Mouse (Mus musculus): Measurements from ENCODE around the gene Ribc2. TPM values are rescaled to one million over a fixed set of nuclear protein-coding genes. Genes with fewer than 3 reads are reported as not detected.

Ribc2 gene
- 0.53 TPM in 2 replicates for polyA plus RNA-seq (2015; fragmentation: Nextera tagmentation; extraction: Ambion mirVana)

DNA sequence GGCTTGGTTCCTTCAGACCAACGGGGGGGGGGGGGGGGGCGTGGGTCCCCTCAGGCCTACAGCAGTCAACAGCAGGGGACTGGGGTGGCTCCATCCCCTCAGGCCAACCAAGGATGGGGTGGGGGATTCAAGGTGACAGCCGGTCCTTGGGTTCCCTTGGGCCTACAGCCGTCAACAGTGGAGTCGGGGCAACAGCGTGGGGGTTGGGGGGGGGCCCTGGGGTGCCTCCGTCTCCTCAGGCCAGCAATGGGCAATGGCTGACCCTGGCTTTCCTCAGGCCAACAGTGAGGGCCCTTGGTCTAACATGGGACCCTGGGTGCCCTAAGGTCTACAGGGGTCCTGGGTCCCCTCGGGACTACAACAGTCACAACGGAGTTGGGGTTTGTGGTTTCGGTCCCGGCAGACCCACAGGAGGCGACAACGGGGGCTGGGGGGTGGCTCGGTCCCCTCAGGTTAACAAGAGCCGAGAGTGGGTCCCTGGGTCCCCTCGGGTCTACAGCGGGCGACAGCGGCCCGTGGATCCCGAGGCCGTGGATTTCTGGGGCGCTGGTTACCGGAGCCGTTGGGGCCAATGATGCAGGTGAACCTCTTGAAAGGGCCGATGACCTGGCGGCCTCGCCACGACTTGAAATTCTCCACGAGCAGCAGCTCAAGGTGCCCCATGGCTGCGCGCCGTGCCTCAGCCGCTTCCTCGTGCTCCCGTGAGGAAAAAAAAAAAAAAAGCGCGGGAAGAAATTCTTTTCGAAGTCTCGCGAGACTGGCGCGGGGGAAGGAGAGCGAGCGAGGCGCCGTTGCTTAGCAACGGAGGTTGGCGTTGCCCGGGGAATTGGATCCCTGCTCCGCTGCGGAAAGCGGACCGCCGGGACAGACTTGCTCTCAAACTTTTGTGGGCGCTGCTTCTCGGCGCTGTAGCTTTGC lies at the start of gene Ribc2, which contains the start of gene Smc1b:
Gene Ribc2 (plus strand): TSS at position 804 of the 918 bp plus-strand sequence.
Gene Smc1b (minus strand): TSS at position 690 of the 918 bp plus-strand sequence.
- H3K27ac ChIP-seq: no peak within 1 kb of the TSS
- ATAC-seq (replicated peaks; ENCODE audit: low FRiP score): peak; percentile 64; the same call in 1 of the 2 replicates
- H3K9ac ChIP-seq: 0 out of 2 replicates have a peak within 1 kb of the TSS, but pooled peaks have one; percentile 26
- peaks cover 19% of the 10 kb centered on the region for H3K4me1 ChIP-seq
- 31% methylated on average over 56 of the region's 58 CpGs for WGBS
- peaks cover 4% of the 10 kb centered on the region; the same call in 1 of the 2 replicates for H3K9me3 ChIP-seq (replicated peaks)
- H3K36me3 ChIP-seq: no peaks in the 10 kb centered on the region
- H3K4me3 ChIP-seq (replicated peaks): peak within 1 kb of the TSS; percentile 38
- peak within 1 kb of the TSS; percentile 72 for H3K4me2 ChIP-seq
- H3K27me3 ChIP-seq: peaks cover 3% of the 10 kb centered on the region; the same call in 1 of the 2 replicates

DNA sequence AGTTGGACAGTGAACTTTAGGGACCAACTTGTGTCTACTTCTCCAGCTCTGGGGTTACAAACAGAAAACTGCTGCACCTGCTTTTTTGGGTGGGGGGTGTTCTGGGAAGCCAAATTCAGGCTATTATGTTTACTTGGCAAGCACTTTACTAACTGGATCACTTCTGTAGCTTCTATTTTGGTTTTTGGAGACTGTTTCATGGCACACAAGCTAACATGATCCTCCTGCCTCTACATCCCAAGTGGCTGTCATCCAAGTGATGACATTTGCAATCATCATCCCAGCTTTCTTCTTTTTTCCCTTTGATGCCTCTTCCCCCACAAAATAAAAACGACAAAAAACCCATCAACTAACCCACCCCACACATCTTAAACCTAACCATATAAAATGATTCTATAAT lies 46.2 kb upstream of the Ribc2 start:
- Histone ChIP-seq H3K27ac (no peak overlapping the region), H3K36me3 (no peaks in the 10 kb centered on the region), H3K27me3 (no peaks in the 10 kb centered on the region), H3K4me3 (replicated peaks) (no peak overlapping the region), H3K9me3 (replicated peaks) (no peaks in the 10 kb centered on the region), H3K4me1 (no peaks in the 10 kb centered on the region), H3K9ac (no peak overlapping the region), H3K4me2 (no peak overlapping the region)
- 66% methylated on average over 1 of the region's 1 CpGs for WGBS
- no peak for ATAC-seq (replicated peaks; ENCODE audit: low FRiP score)

DNA sequence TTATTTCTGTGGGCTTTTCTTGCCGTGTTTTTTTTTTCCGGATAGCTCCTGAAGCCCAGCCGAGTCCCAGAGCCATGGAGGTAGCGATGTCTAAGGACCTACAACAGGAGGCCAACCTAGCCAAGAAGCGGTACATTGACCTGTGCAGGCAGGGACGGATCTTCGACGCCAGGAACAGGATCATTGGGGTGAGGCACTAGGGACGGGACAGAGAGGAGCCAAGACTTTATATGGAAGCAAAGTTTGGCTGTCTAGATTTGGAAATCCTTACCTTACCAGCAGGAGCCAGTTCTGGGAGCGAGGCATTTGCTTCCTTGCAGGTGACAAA lies 279 bp downstream of the Ribc2 start:
- no peaks in the 10 kb centered on the region for H3K36me3 ChIP-seq
- H3K4me1 ChIP-seq: peaks cover 19% of the 10 kb centered on the region
- H3K4me2 ChIP-seq: peak overlapping the region; percentile 72
- H3K9ac ChIP-seq: 0 out of 2 replicates have a peak overlapping the region, but pooled peaks have one; percentile 26
- ATAC-seq (replicated peaks; ENCODE audit: low FRiP score): no peak
- H3K27ac ChIP-seq: no peak overlapping the region
- peaks cover 3% of the 10 kb centered on the region; the same call in 1 of the 2 replicates for H3K27me3 ChIP-seq
- peaks cover 4% of the 10 kb centered on the region; the same call in 1 of the 2 replicates for H3K9me3 ChIP-seq (replicated peaks)
- WGBS: 17% methylated on average over 10 of the region's 10 CpGs
- H3K4me3 ChIP-seq (replicated peaks): peak overlapping the region; percentile 38

DNA sequence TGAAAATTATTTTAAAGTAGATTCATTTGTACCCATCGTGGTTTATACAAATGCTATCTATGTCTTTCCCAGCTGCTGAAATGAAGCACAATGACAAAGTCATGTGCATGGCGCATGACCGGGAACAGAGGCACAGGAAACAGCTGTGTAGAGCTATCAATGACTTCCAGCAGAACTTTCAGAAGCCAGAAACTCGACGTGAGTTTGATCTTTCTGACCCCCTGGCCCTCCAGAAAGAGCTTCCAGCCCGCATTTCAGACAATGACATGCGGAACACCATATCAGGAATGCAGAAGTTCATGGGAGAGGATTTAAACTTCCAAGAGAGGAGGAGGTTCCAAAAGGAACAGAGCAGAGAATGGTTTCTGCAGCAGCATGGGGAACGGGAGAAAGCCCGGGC lies 3.3 kb downstream of the Ribc2 start:
- WGBS: 39% methylated on average over 9 of the region's 9 CpGs
- Histone ChIP-seq H3K9ac (no peak overlapping the region), H3K9me3 (replicated peaks) (peaks cover 4% of the 10 kb centered on the region; the same call in 1 of the 2 replicates), H3K4me2 (no peak overlapping the region), H3K27ac (no peak overlapping the region), H3K27me3 (peaks cover 3% of the 10 kb centered on the region; the same call in 1 of the 2 replicates), H3K4me3 (replicated peaks) (no peak overlapping the region), H3K4me1 (peaks cover 19% of the 10 kb centered on the region), H3K36me3 (no peaks in the 10 kb centered on the region)
- ATAC-seq (replicated peaks; ENCODE audit: low FRiP score): no peak

DNA sequence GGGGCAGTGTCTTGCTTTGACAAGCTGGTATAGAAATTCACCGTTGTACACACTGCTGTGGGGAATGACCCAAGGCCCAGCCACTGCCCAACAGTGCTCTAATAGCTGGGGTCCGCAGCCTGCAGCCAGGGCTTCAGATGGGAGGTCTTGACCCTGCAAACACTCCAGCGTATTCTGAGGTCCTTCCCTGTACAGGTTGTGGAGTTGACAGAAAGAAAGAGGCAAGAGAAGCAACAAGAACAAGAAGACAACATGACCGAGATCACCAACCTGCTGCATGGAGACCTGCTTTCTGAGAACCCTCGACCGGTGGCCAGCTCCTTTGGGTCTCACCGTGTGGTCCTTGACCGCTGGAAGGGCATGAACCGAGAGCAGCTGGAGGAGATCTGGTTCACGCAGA lies 9.4 kb downstream of the Ribc2 start:
- Histone ChIP-seq H3K27ac (no peak overlapping the region), H3K4me2 (no peak overlapping the region), H3K4me1 (no peaks in the 10 kb centered on the region), H3K9me3 (replicated peaks) (no peaks in the 10 kb centered on the region), H3K4me3 (replicated peaks) (no peak overlapping the region), H3K9ac (no peak overlapping the region), H3K27me3 (no peaks in the 10 kb centered on the region), H3K36me3 (no peaks in the 10 kb centered on the region)
- ATAC-seq (replicated peaks; ENCODE audit: low FRiP score): no peak
- WGBS: 85% methylated on average over 10 of the region's 10 CpGs

DNA sequence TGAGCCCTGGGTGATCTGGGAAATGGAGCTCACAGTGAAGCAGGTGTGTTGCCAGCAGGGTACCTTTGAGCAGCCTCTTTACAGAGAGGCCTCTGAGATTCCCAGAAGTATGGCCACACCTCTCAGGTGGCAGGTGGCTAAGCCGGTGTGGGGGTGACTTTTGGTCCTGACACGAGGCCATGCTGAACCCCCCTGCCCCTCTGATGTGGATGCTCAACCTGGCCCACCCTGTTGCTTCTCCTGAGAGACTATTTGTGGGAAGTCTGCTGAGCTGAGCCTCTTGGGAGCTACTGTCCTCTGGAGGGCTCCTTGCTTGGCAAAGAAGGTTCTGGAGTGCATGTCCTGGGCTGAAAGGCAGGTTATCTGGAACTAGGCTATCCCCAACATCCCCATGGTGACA lies 10.6 kb downstream of the Ribc2 start:
- no peak overlapping the region for H3K4me3 ChIP-seq (replicated peaks)
- H3K4me1 ChIP-seq: no peaks in the 10 kb centered on the region

DNA sequence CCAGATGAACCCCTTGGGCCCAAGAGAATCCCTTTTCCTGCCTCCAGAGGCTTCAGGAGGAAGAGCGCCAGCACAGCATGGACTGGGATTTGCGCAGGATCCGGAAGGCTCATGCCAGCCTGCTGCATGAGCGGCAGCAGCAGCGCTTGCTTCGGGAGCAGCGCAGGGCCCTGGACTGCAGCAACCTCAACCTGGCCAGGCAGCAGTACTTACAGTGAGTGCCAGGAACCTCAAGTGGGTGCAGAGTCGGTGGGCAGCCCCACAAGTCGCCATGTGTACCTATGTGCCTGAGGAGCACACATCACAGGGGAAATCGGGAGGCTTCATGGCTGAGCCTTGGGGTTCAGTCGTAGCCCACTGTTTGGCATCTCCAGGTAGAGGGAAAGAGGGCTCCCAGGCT lies 11.3 kb downstream of the Ribc2 start:
- no peaks in the 10 kb centered on the region for H3K4me1 ChIP-seq
- H3K4me2 ChIP-seq: no peak overlapping the region
- H3K4me3 ChIP-seq (replicated peaks): no peak overlapping the region
- ATAC-seq (replicated peaks; ENCODE audit: low FRiP score): no peak
- H3K27me3 ChIP-seq: no peaks in the 10 kb centered on the region
- H3K36me3 ChIP-seq: no peaks in the 10 kb centered on the region
- WGBS: 95% methylated on average over 11 of the region's 11 CpGs
- no peak overlapping the region for H3K27ac ChIP-seq
- no peak overlapping the region for H3K9ac ChIP-seq
- H3K9me3 ChIP-seq (replicated peaks): no peaks in the 10 kb centered on the region

More for the DNA sequence above, 10.6 kb downstream of the Ribc2 start:
- ATAC-seq (replicated peaks; ENCODE audit: low FRiP score): no peak
- no peaks in the 10 kb centered on the region for H3K9me3 ChIP-seq (replicated peaks)
- H3K27me3 ChIP-seq: no peaks in the 10 kb centered on the region
- H3K27ac ChIP-seq: no peak overlapping the region
- H3K9ac ChIP-seq: no peak overlapping the region
- 74% methylated on average over 2 of the region's 2 CpGs for WGBS
- no peak overlapping the region for H3K4me2 ChIP-seq
- H3K36me3 ChIP-seq: no peaks in the 10 kb centered on the region

DNA sequence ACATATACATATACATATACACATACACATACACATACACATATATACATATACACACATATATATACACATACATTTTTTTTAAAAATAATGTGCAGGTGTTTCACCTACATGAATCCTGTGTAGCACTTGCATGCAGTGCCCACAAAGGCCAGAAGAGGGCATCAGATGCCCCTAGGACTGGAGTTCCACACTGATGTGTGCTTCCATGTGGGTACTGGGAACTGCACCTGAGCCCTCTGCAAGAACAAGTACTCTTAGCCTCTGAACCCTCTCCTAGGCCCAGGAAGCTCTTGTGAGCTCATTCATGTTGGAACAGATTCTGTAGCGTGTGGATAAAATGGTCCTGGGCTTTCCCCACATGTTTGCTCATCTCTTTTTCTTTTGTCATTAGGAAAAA lies 11.9 kb downstream of the Ribc2 start:
- H3K9ac ChIP-seq: no peak overlapping the region
- no peaks in the 10 kb centered on the region for H3K27me3 ChIP-seq
- no peak overlapping the region for H3K4me3 ChIP-seq (replicated peaks)
- ATAC-seq (replicated peaks; ENCODE audit: low FRiP score): no peak
- 90% methylated on average over 1 of the region's 1 CpGs for WGBS
- H3K4me2 ChIP-seq: no peak overlapping the region
- H3K36me3 ChIP-seq: no peaks in the 10 kb centered on the region
- no peaks in the 10 kb centered on the region for H3K9me3 ChIP-seq (replicated peaks)
- H3K4me1 ChIP-seq: no peaks in the 10 kb centered on the region
- H3K27ac ChIP-seq: no peak overlapping the region

DNA sequence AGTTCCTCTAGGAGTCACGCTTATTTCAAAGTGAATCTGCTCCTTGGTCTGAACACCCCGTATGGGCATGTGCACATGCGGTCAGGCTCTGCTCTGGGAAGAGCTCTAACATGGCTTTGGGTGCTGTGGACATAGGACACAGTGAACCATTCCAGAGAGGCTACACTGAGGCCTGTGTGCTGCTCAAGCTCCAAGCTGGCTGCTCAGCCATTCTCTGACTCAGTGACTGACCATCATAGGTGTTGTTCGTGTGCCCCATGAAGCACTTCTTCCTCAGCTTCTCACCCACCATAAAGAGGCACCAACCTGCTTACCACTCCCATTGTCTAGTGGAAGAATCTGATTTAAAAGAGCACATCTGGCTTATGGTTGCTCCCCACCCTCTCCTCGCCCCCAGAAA lies 12.4 kb downstream of the Ribc2 start:
- no peak overlapping the region for H3K4me3 ChIP-seq (replicated peaks)
- no peaks in the 10 kb centered on the region for H3K27me3 ChIP-seq
- no peak for ATAC-seq (replicated peaks; ENCODE audit: low FRiP score)
- no peak overlapping the region for H3K9ac ChIP-seq
- no peaks in the 10 kb centered on the region for H3K4me1 ChIP-seq
- H3K36me3 ChIP-seq: no peaks in the 10 kb centered on the region
- 92% methylated on average over 5 of the region's 5 CpGs for WGBS
- H3K9me3 ChIP-seq (replicated peaks): no peaks in the 10 kb centered on the region
- H3K4me2 ChIP-seq: no peak overlapping the region
- H3K27ac ChIP-seq: no peak overlapping the region

DNA sequence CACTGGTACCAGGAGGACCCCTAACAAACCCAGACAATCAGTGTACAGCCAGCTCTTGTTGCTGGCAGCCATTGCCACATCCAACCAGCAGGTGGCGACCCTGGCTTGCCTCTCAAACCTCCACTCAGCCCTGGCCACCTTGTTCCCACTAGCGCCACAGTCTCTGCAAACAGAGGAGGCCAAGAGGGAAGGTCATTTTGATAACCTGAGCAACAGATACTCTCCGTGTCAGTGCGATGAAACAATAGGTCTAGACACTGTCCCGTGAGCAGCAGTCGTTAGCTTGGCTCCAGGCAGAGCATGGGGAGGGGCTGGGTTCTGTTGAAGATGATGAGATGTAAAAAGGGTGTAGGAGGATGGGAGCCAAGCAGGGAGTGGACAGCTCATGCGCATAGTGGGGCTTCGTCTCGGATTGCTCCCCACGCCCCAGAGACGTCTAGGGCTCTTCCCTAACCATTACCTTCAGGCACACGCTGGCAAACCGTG lies 19.6 kb downstream of the Ribc2 start:
- no peak overlapping the region for H3K9ac ChIP-seq
- H3K4me1 ChIP-seq: 0 out of 2 replicates have a peak, but pooled peaks cover 4% of the 10 kb centered on the region
- H3K4me2 ChIP-seq: no peak overlapping the region
- no peaks in the 10 kb centered on the region for H3K27me3 ChIP-seq
- H3K27ac ChIP-seq: no peak overlapping the region
- WGBS: 30% methylated on average over 13 of the region's 13 CpGs
- no peaks in the 10 kb centered on the region for H3K9me3 ChIP-seq (replicated peaks)
- H3K4me3 ChIP-seq (replicated peaks): no peak overlapping the region
- H3K36me3 ChIP-seq: no peaks in the 10 kb centered on the region
- peak; percentile 58 for ATAC-seq (replicated peaks; ENCODE audit: low FRiP score)

DNA sequence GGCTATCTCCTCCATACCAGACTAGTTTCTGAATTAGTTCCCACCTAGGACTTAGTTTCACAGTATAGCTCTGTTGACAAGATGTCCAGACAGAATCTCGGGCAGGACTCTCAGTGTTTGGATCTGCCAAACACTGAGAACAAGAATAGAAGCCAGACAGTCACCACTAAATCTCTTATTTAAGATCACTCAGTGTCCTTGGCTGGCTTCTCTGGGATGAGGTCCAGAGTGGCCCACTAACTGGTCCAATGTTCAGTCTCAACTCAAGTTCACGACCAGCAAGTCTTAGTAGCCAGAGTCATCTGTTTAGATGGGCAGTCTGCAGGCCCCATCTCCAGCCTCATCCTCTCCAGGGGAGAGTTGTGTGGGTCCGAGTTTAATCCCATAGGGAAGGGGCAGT lies 20.7 kb downstream of the Ribc2 start:
- no peak for ATAC-seq (replicated peaks; ENCODE audit: low FRiP score)
- H3K9me3 ChIP-seq (replicated peaks): no peaks in the 10 kb centered on the region
- H3K36me3 ChIP-seq: no peaks in the 10 kb centered on the region
- no peak overlapping the region for H3K27ac ChIP-seq
- H3K27me3 ChIP-seq: no peaks in the 10 kb centered on the region
- no peak overlapping the region for H3K4me3 ChIP-seq (replicated peaks)
- 0 out of 2 replicates have a peak, but pooled peaks cover 4% of the 10 kb centered on the region for H3K4me1 ChIP-seq
- 71% methylated on average over 3 of the region's 3 CpGs for WGBS
- H3K9ac ChIP-seq: no peak overlapping the region
- no peak overlapping the region for H3K4me2 ChIP-seq

DNA sequence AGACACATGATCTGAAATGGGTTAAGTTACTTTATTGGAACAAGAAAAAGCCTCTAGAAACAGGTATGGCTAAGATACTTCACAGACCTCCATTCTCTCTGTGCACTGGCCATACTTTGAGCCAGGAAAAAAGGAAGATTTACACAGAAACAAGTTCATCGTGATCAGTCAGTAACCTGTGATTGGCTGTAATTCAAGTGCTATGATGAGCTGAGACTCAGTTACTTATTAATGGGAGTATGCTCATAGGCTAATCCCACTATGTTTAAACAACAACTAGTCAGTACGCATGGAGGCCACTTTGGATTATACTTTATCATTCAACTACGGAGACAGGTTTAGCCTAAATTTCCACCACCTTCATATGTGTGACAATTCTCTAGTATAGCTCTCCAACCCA lies 22.2 kb downstream of the Ribc2 start:
- no peak for ATAC-seq (replicated peaks; ENCODE audit: low FRiP score)
- H3K27me3 ChIP-seq: no peaks in the 10 kb centered on the region
- 0 out of 2 replicates have a peak, but pooled peaks cover 4% of the 10 kb centered on the region for H3K4me1 ChIP-seq
- 86% methylated on average over 3 of the region's 3 CpGs for WGBS
- no peaks in the 10 kb centered on the region for H3K36me3 ChIP-seq
- H3K27ac ChIP-seq: no peak overlapping the region
- H3K9ac ChIP-seq: no peak overlapping the region
- H3K4me3 ChIP-seq (replicated peaks): no peak overlapping the region
- H3K4me2 ChIP-seq: no peak overlapping the region
- H3K9me3 ChIP-seq (replicated peaks): no peaks in the 10 kb centered on the region
